Mouse (Mus musculus) hindbrain, postnatal 0 days (tissue): Measurements from ENCODE around the gene Rnase2b. TPM values are rescaled to one million over a fixed set of nuclear protein-coding genes. Genes with fewer than 3 reads are reported as not detected.

Experiments
- ATAC-seq: fragments of 200-750 bp; cut with Nextera tagmentation; 2 replicates; pipeline ENCODE4 v1.8.0; 2017; ENCODE audit warnings: mild to moderate bottlenecking, moderate TSS enrichment, moderate library complexity
- DNase-seq: peaks from one replicate; pipeline ENCODE4 v3.0.0-alpha.2; 2015; ENCODE audit warnings: low spot score
- H3K27ac ChIP-seq: fragments of 300-500 bp; sonication (generic); 2 replicates; pipeline ENCODE4 v1.5.1; 2014; ENCODE audit warnings: mild to moderate bottlenecking
- H3K27me3 ChIP-seq: fragments of 300-500 bp; sonication (generic); 2 replicates; pipeline ENCODE4 v1.6.1; 2014; ENCODE audit warnings: low read length, mixed read lengths; ENCODE audit not compliant: insufficient read depth
- H3K36me3 ChIP-seq: fragments of 300-500 bp; sonication (generic); 2 replicates; pipeline ENCODE4 v1.6.1; 2014; ENCODE audit warnings: low read length, mixed read lengths; ENCODE audit not compliant: insufficient read depth
- H3K4me1 ChIP-seq: fragments of 300-500 bp; sonication (generic); 2 replicates; pipeline ENCODE4 v1.6.1; 2014; ENCODE audit warnings: antibody characterized with exemption, low read length, mixed read lengths; ENCODE audit not compliant: insufficient read depth
- H3K4me2 ChIP-seq: fragments of 300-500 bp; sonication (generic); 2 replicates; pipeline ENCODE4 v1.6.1; 2014; ENCODE audit warnings: low read depth, mild to moderate bottlenecking, low read length, moderate library complexity, mixed read lengths
- H3K4me3 ChIP-seq: fragments of 300-500 bp; sonication (generic); 2 replicates; pipeline ENCODE4 v1.5.1; 2014; ENCODE audit warnings: low read length
- H3K9ac ChIP-seq: fragments of 300-500 bp; sonication (generic); replicated peaks from 2 replicates; pipeline ENCODE4 v1.6.1; 2014; ENCODE audit warnings: mild to moderate bottlenecking, low read length, moderate library complexity, mixed read lengths
- H3K9me3 ChIP-seq: fragments of 300-500 bp; sonication (generic); 2 replicates; pipeline ENCODE4 v1.6.1; 2016; ENCODE audit warnings: low read length, mixed read lengths
- CTCF ChIP-seq: IDR thresholded peaks from 2 replicates; pipeline ENCODE4 v1.5.1; 2016; ENCODE audit warnings: antibody characterized with exemption, control low read depth, low read depth
- WGBS: fragments of 180-500 bp; shearing (Covaris S2); extraction: QIAGEN DNeasy Blood & Tissue Kit; methylation state at CpG from one replicate; pipeline ENCODE4 v1.1.7; 2014; 5-methylcytosine and 5-hydroxymethylcytosine counted together
- polyA plus RNA-seq: library from polyadenylated mRNA; unstranded; fragments of >200 nt; fragmentation: Nextera tagmentation; extraction: Ambion mirVana; gene quantifications from 2 replicates; pipeline ENCODE4 v1.2.1, GENCODE M21; 2015
- total RNA-seq: library from RNA; depleted of rRNA; stranded (reverse); fragments of >200 nt; gene quantifications from 2 replicates; pipeline ENCODE4 v1.2.3, GENCODE M21; 2014

The Rnase2b gene
- total and polyA plus RNA-seq, 2 experiments from 2014 or later = not detected

DNA sequence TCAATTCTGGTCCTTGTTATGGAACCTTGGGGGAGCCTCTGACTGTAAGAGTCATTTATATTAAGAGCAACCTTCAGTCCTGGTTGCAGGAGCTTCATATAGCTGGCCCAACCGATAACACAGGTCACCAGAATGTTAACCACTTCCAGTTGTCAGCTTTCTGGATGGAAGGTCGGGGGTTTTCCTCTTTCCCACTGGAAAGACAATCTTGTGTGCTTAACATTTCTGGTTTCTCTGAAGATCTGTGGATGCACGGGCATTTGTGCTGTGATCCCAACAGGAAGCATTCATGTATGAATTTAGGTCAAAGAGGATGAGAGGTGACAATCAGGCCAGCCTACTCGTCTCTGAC, 32.5 kb upstream of the Rnase2b start:
- 79% methylated on average over 4 of the region's 4 CpGs for WGBS
- ATAC-seq = no peak
- Histone ChIP-seq H3K9me3 (0 out of 2 replicates have a peak, but pooled peaks cover 3% of the 10 kb centered on the region), H3K36me3 (no peaks in the 10 kb centered on the region), H3K9ac (no peak overlapping the region), H3K4me2 (no peak overlapping the region), H3K4me1 (no peaks in the 10 kb centered on the region), H3K27ac (no peak overlapping the region), H3K4me3 (no peak overlapping the region), H3K27me3 (no peaks in the 10 kb centered on the region)
- no peak for DNase-seq
- no peak for TF ChIP-seq CTCF

- H3K4me3 ChIP-seq = no peak overlapping the region
- no peak for DNase-seq
- WGBS = 93% methylated on average over 9 of the region's 9 CpGs
- no peak for ATAC-seq
- H3K4me1 ChIP-seq = no peaks in the 10 kb centered on the region
- no peak for TF ChIP-seq CTCF
- H3K9ac ChIP-seq = no peak overlapping the region
- no peaks in the 10 kb centered on the region for H3K27me3 ChIP-seq
- H3K27ac ChIP-seq = no peak overlapping the region
- H3K4me2 ChIP-seq = no peak overlapping the region
- no peaks in the 10 kb centered on the region for H3K36me3 ChIP-seq
- 0 out of 2 replicates have a peak, but pooled peaks cover 1% of the 10 kb centered on the region for H3K9me3 ChIP-seq
Observed at GRCm38 (mm10) chr14:51130315-51130940, 31.6 kb upstream of the Rnase2b start.

GRCm38 (mm10) chr14:51131086-51131815, 30.8 kb upstream of the Rnase2b start:
- H3K9me3 ChIP-seq = no peaks in the 10 kb centered on the region
- 80% methylated on average over 7 of the region's 7 CpGs for WGBS
- no peaks in the 10 kb centered on the region for H3K36me3 ChIP-seq
- ATAC-seq (no peak), DNase-seq (no peak)
- no peak overlapping the region for H3K27ac ChIP-seq
- H3K9ac ChIP-seq = no peak overlapping the region
- TF ChIP-seq CTCF = no peak
- no peak overlapping the region for H3K4me3 ChIP-seq
- no peak overlapping the region for H3K4me2 ChIP-seq
- H3K27me3 ChIP-seq = no peaks in the 10 kb centered on the region
- no peaks in the 10 kb centered on the region for H3K4me1 ChIP-seq

DNA sequence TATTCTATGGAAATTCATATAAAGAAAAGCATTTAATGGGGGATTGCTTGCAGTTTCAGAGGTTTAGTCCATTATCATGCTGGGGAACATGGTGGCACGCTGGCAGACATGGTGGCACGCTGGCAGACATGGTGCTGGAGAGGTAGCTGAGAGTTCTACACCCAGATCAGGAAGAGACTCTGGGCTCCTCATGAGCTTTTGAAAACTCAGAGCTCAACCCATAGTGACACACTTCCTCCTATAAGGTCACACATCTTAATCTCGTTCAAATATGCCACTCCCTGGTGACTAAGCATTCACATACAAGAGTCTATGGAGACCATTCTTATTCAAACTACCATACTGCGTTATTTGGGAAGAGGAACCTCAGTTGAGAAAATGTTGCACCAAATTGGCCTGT, 29.7 kb upstream of the Rnase2b start:
- no peak overlapping the region for H3K9ac ChIP-seq
- H3K4me1 ChIP-seq = no peaks in the 10 kb centered on the region
- H3K9me3 ChIP-seq = no peaks in the 10 kb centered on the region
- no peak for TF ChIP-seq CTCF
- H3K4me2 ChIP-seq = no peak overlapping the region
- WGBS = 91% methylated on average over 4 of the region's 4 CpGs
- no peak overlapping the region for H3K27ac ChIP-seq
- H3K4me3 ChIP-seq = no peak overlapping the region
- no peaks in the 10 kb centered on the region for H3K27me3 ChIP-seq
- DNase-seq (no peak), ATAC-seq (no peak)
- no peaks in the 10 kb centered on the region for H3K36me3 ChIP-seq

- no peak overlapping the region for H3K4me2 ChIP-seq
- H3K9ac ChIP-seq = no peak overlapping the region
- no peak overlapping the region for H3K4me3 ChIP-seq
- H3K27ac ChIP-seq = no peak overlapping the region
- whole genome bisulfite sequencing = 79% methylated on average over 2 of the region's 2 CpGs
- H3K4me1 ChIP-seq = no peaks in the 10 kb centered on the region
- ATAC-seq (no peak), DNase-seq (peak; percentile 21)
- H3K27me3 ChIP-seq = no peaks in the 10 kb centered on the region
- no peaks in the 10 kb centered on the region for H3K9me3 ChIP-seq
- no peaks in the 10 kb centered on the region for H3K36me3 ChIP-seq
- no peak for TF ChIP-seq CTCF
Observed at GRCm38 (mm10) chr14:51140342-51140741, 21.7 kb upstream of the Rnase2b start.

GRCm38 (mm10) chr14:51142119-51142518, 19.9 kb upstream of the Rnase2b start:
- no peaks in the 10 kb centered on the region for H3K36me3 ChIP-seq
- DNase-seq = no peak
- no peak overlapping the region for H3K4me2 ChIP-seq
- no peak for TF ChIP-seq CTCF
- H3K27me3 ChIP-seq = no peaks in the 10 kb centered on the region
- WGBS = 89% methylated on average over 4 of the region's 4 CpGs
- no peak for ATAC-seq
- H3K27ac ChIP-seq = no peak overlapping the region
- no peak overlapping the region for H3K9ac ChIP-seq
- no peaks in the 10 kb centered on the region for H3K4me1 ChIP-seq
- H3K4me3 ChIP-seq = no peak overlapping the region
- H3K9me3 ChIP-seq = no peaks in the 10 kb centered on the region

DNA sequence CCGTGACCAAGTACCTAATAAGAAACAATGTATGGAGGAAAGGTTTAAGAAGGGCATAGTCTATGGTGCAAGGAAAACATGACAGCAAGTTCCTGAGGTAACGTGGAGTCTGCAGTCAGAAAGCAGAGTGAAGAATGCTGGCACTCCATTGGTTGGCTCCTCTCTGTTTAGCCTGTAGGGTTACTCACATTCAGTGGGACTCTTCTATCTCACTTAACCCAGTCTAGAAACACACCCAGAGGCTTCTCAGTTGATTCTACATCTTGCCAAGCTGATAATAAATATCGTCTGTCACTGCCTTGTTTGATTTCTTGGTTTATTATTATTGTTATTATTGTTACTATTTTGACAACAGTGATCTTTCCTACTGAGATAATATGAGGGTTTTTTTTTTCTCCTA, 19.5 kb upstream of the Rnase2b start:
- Histone ChIP-seq H3K9ac (no peak overlapping the region), H3K27me3 (no peaks in the 10 kb centered on the region), H3K9me3 (no peaks in the 10 kb centered on the region), H3K27ac (no peak overlapping the region), H3K36me3 (no peaks in the 10 kb centered on the region), H3K4me2 (no peak overlapping the region), H3K4me1 (no peaks in the 10 kb centered on the region), H3K4me3 (no peak overlapping the region)
- TF ChIP-seq CTCF = no peak
- DNase-seq = no peak
- ATAC-seq = no peak
- WGBS = 79% methylated on average over 3 of the region's 3 CpGs
